Mouse (Mus musculus): ENCODE measurements around the gene 9530053A07Rik.
A peak's percentile ranks its signal among the peaks of the same experiment; 100 is the strongest.
"Not testable (repeated sequence)": the region's sequence is repeated elsewhere in the genome, so short reads cannot be mapped to it uniquely, and the experiment has no call there.

9530053A07Rik gene

DNA sequence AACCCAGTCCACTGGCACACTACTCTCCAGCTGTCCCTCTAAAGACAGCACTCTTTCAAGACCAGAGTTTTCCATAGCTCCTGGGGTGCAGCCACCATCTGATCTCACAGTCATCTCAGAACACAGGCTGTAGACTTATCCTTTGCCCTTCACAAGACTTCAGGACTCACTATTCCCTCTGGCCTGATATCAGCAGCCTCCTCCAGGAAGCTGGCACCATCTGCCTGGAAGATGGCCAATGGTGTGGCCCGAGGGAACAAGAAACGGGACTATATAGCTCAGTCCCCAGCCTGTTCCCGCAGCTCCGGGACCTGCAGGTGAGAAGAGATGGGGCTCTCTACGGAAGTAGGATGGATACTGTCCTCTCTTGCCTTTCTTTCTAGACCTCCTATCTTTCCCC lies at the start of gene 9530053A07Rik:
Gene 9530053A07Rik, plus strand, starts transcription at position 301 of the 400 bp plus-strand sequence.
- DNase-seq (ENCODE audit: low spot score): no peak

DNA sequence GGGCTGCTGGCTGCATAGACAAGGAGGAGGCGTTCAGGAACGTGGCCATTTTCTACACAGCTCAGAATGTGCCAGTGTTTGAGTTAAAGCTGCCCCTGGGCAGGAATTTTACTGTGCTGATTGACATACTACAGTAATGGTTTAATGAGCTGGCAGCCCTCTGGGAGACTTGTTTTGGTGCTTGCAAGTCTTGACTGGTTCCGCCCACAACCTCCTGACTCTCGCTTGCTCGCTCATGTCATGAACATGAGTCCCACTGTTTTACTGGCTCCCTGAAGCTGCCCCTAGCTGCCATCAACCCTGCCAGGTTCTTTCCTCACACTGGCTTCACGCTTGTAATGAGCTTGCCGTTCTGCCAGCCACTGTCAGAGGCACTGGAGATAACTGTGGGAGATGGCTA lies 45.1 kb upstream of the 9530053A07Rik start:
- no peak for DNase-seq (ENCODE audit: low spot score)

GRCm38 (mm10) chr7:28086236-28086635 lies 43.0 kb upstream of the 9530053A07Rik start:
- DNase-seq (ENCODE audit: low spot score): no peak

GRCm38 (mm10) chr7:28093541-28093940 lies 35.7 kb upstream of the 9530053A07Rik start:
- DNase-seq (ENCODE audit: low spot score): no peak

DNA sequence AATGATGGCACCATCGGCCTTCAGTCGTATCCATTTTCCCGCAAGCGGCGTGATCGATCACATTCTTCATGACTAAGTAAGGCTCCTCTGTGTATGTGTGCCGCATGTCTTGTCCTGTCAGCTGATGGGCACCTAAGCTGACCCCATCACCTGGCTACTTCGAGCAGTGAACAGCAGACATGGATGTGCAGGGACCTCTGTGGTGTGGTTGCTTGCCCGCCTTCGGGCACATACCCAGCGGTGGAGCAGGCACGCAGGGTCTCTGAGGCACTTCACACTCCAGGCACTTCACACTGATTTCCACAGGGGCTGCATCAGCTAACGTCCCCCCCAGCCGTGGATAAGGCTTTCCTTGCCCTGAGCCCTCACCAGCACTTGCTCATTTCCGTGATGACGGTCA lies 30.2 kb upstream of the 9530053A07Rik start:
- DNase-seq (ENCODE audit: low spot score): no peak

DNA sequence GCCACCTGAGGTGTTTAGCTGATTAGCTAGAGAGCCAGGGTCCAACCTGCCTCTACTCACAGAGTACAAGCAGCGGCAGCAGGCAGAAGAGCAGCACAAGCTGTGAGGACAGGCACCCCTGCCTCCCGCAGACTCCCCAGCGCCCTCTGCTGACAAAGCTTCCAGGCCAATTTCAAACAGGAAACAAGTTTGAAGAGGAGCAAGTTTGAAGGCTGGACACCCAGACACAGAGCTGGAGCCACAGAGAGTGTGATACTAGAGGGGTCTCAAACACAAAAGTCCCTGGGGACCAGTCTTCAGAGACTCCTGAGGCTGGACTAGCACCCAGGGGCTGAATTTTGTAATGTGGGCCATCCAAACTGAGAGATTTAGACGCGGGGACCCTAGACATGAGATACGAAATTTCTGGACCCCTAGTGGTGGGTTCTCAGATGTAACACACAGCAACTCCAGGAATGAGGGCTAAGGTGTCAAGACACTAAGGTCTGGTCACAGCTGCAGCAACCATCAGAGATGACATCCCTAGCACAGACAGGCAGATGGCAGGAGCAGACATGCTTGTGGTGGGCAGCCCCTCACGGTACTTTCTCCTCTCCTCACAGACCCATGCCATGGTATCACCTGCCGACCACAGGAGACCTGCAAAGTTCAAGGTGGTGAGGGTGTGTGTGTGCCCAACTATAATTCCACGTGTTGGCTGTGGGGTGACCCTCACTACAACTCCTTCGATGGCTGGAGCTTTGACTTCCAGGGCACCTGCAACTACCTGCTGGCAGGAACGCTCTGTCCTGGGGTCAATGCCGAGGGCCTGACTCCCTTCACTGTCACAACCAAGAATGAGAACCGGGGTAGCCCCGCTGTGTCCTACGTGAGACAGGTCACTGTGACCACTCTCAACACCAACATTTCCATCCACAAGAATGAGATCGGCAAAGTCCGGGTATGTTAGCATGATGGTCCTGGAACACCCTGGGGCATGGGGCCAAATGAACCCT lies 28.4 kb upstream of the 9530053A07Rik start:
- DNase-seq (ENCODE audit: low spot score): peak; percentile 25

- not testable (repeated sequence) for DNase-seq (ENCODE audit: low spot score)
Measured at GRCm38 (mm10) chr7:28102936-28103335, 26.3 kb upstream of the 9530053A07Rik start.

DNA sequence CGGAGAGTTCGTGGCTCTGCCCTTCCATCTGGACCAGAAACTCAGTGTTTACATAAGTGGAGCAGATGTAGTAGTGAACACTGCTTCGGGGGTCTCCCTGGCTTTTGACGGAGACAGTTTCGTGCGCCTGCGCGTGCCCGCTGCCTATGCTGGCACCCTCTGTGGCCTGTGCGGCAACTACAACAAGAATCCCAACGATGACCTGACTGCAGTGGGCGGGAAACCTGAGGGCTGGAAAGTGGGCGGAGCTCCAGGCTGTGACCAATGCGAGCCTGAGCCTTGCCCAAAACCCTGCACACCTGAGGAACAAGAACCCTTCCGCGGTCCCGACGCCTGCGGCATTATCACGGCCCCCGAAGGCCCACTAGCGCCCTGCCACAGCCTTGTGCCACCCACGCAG lies 24.6 kb upstream of the 9530053A07Rik start:
- peak; percentile 32 for DNase-seq (ENCODE audit: low spot score)

DNA sequence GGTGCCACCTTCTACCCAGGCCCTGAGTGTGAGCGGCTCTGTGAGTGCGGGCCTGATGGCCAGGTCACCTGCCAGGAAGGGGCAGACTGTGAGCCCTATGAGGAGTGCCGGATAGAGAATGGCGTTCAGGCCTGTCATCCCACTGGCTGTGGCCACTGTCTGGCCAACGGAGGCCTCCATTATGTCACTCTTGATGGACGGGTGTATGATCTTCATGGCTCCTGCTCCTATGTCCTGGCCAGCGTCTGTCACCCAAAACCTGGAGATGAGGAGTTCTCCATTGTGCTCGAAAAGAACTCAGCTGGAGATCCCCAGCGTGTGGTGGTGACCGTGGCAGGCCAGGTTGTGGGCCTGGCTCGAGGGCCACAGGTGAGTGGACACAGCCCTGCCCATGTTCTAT lies 23.0 kb upstream of the 9530053A07Rik start:
- DNase-seq (ENCODE audit: low spot score): no peak

GRCm38 (mm10) chr7:28114648-28115047 lies 14.6 kb upstream of the 9530053A07Rik start:
- DNase-seq (ENCODE audit: low spot score): no peak

DNA sequence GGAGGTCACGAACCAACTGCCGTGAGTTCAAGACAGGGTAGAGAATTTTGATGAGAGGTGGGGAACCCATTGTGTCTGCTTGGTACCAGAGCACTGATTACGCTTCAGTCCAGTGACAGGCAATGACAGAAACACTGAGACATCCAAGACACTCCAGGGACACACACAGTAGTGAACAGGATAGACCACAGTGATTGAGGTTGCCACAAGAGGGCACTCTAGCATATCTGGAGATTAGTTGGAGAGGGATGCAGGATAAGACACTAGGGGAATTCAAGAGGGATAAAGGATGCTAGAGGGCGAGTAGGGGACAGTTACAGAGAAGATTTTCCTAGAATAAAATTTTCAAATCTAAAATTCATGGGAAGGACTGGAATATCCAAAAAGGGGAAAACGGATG lies 8.3 kb downstream of the 9530053A07Rik start:
- DNase-seq (ENCODE audit: low spot score): peak; percentile 33

DNA sequence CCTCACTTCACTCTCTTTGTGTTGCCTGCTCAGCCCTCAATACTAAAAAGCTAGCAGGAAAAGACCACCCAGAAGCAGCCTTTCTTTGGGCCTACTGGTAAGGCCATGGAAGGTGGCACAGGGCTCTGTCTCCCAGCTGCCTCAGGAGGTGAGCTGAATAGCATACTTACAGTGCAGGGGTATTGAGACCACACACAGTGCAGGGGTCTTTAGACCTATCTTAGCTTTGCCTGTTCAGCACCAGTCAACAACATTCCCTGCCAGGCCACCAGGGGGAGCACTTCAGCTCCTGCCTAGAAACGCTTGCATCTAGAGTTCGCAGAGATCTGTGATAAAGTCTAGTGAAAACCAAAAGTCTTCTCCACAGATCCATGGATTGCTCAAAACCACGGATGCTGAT lies 19.0 kb downstream of the 9530053A07Rik start:
- peak; percentile 75 for DNase-seq (ENCODE audit: low spot score)

- no peak for DNase-seq (ENCODE audit: low spot score)
Measured at GRCm38 (mm10) chr7:28149841-28150240, 20.6 kb downstream of the 9530053A07Rik start.

GRCm38 (mm10) chr7:28151584-28152221 lies 22.4 kb downstream of the 9530053A07Rik start:
- DNase-seq (ENCODE audit: low spot score): peak; percentile 21

DNA sequence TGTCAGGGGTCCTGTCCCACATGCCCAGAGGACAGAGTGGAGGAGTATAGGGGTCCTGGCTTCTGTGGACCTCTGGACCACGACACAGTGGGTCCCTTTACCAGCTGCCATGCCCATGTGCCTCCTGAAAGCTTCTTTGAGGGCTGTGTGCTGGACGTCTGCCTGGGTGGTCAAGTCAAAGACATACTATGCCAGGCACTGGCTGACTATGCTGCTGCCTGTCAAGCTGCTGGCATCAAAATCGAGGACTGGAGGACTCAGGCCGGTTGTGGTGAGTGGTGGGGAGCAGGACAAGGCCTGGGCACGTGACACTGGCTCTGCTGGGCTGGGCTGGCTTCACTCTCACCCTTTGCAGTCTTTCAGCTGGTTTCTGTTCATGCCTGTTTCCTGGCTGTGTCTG lies 24.3 kb downstream of the 9530053A07Rik start:
- not testable (repeated sequence) for DNase-seq (ENCODE audit: low spot score)

- DNase-seq (ENCODE audit: low spot score): no peak
Measured at GRCm38 (mm10) chr7:28159292-28159691, 30.0 kb downstream of the 9530053A07Rik start.

GRCm38 (mm10) chr7:28159893-28160292 lies 30.6 kb downstream of the 9530053A07Rik start:
- DNase-seq (ENCODE audit: low spot score): no peak

GRCm38 (mm10) chr7:28161163-28161749 lies 32.0 kb downstream of the 9530053A07Rik start:
- no peak for DNase-seq (ENCODE audit: low spot score)

DNA sequence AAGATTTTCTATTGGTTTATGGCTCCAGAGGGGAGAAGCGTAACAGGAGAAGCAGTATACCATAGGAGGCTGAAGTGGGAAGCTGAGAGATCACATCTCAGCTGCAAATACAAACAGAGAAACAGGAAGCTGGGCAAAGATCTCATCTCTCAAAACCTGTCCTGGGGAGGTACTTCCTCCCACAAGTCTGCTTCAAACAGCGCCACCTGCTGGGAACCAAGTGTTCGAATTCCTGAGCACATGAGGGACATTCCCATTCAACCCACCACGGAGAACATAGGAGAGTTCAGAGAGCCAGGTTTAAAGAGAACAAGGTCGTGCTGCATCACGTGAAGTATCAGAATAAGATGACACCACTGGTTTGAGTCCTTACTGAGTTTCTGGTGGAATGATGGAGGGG lies 36.1 kb downstream of the 9530053A07Rik start:
- no peak for DNase-seq (ENCODE audit: low spot score)

DNA sequence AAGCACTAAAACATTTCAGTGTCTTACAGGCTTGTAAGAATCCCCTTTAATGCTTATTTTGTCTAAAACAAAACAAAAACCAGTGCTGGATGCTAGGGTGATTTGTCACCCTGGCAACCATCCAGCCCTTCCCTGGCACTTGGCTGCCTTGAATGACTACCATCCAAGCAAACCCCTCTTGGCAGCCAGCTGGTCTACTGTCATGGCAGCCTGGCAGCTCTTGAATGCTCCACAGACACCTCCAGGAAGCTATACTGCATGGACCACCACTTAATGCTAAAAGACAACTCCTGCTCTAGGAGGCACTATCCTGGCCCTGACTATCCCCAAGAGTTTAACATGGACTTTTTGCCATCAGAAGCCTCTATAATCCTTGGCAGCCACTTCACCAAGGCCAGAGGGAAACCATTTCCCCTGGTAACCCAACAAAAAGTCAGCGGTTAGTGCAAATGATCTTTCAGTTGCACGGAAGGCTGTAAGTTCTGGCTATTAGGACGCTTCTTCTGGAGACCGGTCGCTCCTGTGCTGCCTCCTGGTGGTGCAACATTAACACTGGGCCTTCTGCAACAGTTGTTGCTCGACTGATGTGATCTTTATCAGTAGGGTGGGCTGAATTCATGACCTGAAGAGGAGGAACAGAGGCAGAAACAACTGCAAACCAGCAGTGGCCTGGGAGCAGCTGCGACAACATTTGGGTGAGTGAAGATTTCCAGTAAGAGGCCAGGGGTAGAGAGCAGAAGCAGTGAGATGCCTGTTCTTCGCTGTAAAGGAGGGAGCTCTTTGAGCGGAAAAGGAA lies 39.3 kb downstream of the 9530053A07Rik start:
- peak; percentile 65 for DNase-seq (ENCODE audit: low spot score)

- DNase-seq (ENCODE audit: low spot score): peak; percentile 86
Measured at GRCm38 (mm10) chr7:28169489-28170422, 40.5 kb downstream of the 9530053A07Rik start, which contains the start of gene Fbl. TSS of gene Fbl (plus strand) at chr7:28169710.

All from urinary bladder, postnatal 25 days (tissue).